Mouse (Mus musculus): ENCODE measurements around the gene Ddx23.

DNA sequence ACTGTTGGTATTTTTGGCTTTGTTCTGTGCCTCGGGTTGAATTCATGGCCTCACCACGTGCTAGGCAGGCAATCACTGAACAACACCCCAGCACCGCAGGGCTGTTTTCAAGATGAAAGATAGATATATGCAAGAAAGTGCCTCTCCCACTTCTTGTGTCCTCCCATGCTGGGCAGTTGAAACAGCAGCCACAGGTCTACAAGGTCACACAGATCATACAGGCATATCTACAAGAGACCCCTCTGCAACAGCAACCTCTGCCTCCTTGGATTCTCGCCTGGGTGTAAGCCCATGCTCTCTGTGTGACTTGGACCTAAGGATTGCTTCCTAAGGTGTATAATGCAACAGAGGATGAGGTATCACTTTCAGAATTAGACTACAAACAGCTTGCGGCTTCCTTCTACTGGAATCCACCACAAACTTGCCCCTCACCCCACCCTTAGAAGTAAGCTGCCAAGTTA lies 39.3 kb downstream of the Ddx23 start:
- TF ChIP-seq GATA1 (IDR thresholded peaks at IDR 0.05; ENCODE audit: borderline replicate concordance, low read length) (no peak), FLI1 (IDR thresholded peaks at IDR 0.05; ENCODE audit: low read length) (no peak)

All from megakaryocyte, embryonic 14.5 days (primary cell).